ENCODE assay signal across 9 mouse cellular contexts in the genomic region with DNA sequence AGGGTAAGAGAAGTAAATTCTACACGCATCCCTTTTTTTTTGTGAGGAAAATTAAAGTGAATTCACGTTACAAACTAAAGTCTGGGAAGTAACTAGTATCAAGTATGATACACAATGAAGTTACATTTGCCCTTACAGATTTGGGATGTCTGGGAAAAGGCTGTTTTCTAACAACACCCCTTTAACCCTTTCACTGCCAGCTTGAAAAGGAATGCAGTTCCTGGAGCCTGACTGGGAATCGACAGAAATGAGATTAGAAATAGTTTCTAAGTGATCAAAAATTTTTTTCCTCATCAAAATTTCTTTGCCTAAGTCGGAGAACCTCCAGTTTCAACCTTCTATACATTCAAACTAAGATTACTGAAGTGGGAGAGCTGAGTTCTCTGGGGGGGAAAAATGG. TPM values are rescaled to one million over a fixed set of nuclear protein-coding genes. Genes with fewer than 3 reads are reported as not detected.
DNase-seq lines count a peak whose midpoint lies in the region; ATAC-seq and TF ChIP-seq lines count a peak whose summit lies in the region.
"Had no signal": no experiment of that assay in that cellular context is flagged by ENCODE, and none has a peak within 500 bp of the region (broad histone marks: within the 10 kb centered on the region; RNA-seq: fewer than 3 reads in every experiment).

No protein-coding gene starts in this region.

- peak overlapping the region; percentile 84 for H3K9ac ChIP-seq in intestine, embryonic 14.5 days (ENCODE audit: low read length)
- H3K9ac ChIP-seq in neural tube, embryonic 13.5 days: peak overlapping the region; percentile 76

- no peaks in the 10 kb centered on the region for H3K27me3 ChIP-seq in testis, adult 2 months (ENCODE audit: control insufficient read depth, insufficient read depth, low read length)
- H3K27me3 ChIP-seq in intestine, embryonic 14.5 days (replicated peaks; ENCODE audit: control insufficient read depth, insufficient read depth, low read length): no peaks in the 10 kb centered on the region
- H3K27me3 ChIP-seq in neural tube, embryonic 13.5 days: no peaks in the 10 kb centered on the region

- WGBS in intestine, embryonic 14.5 days: 19% methylated on average over 4 of the region's 4 CpGs
- WGBS in neural tube, embryonic 13.5 days: 21% methylated on average over 4 of the region's 4 CpGs

- no peak for ATAC-seq in intestine, embryonic 14.5 days (replicated peaks; ENCODE audit: low FRiP score, low TSS enrichment, low read depth)
- no peak for ATAC-seq in neural tube, embryonic 13.5 days (ENCODE audit: low read depth)

- no peak for TF ChIP-seq CTCF in testis, adult 2 months (IDR thresholded peaks at IDR 0.05; ENCODE audit: control insufficient read depth, insufficient read depth, insufficient replicate concordance, low read depth, low read length)

- no peaks in the 10 kb centered on the region for H3K9me3 ChIP-seq in intestine, embryonic 14.5 days (ENCODE audit: control insufficient read depth, low read length)
- H3K9me3 ChIP-seq in neural tube, embryonic 13.5 days: no peaks in the 10 kb centered on the region

- H3K36me3 ChIP-seq in testis, adult 2 months (ENCODE audit: control insufficient read depth, insufficient read depth, low read length): no peaks in the 10 kb centered on the region
- H3K36me3 ChIP-seq in intestine, embryonic 14.5 days (ENCODE audit: control insufficient read depth, insufficient read depth, low read length): 0 out of 2 replicates have a peak, but pooled peaks cover 3% of the 10 kb centered on the region
- H3K36me3 ChIP-seq in neural tube, embryonic 13.5 days: no peaks in the 10 kb centered on the region

- DNase-seq in testis, postnatal 14 days (ENCODE audit: low spot score): no peak
- DNase-seq in embryo, embryonic 9.5 days (ENCODE audit: extremely low spot score): peak; percentile 10
- no peak for DNase-seq in intestine, embryonic 14.5 days (ENCODE audit: low spot score)
- no peak for DNase-seq in right cerebral cortex, postnatal 14 days
- DNase-seq in cerebellum, adult 9-11 months: no peak
- no peak for DNase-seq in adrenal gland, postnatal 25 days

- H3K27ac ChIP-seq in testis, adult 2 months (ENCODE audit: control insufficient read depth, insufficient read depth, low read depth, low read length): peak overlapping the region; percentile 99
- no peak overlapping the region for H3K27ac ChIP-seq in intestine, embryonic 14.5 days (ENCODE audit: low read depth)
- peak overlapping the region; percentile 78; the same call in 1 of the 2 replicates for H3K27ac ChIP-seq in neural tube, embryonic 13.5 days (replicated peaks)

- peak overlapping the region; percentile 85 for H3K4me2 ChIP-seq in intestine, embryonic 14.5 days (ENCODE audit: low read length)
- H3K4me2 ChIP-seq in neural tube, embryonic 13.5 days: peak overlapping the region; percentile 90

- no peak for TF ChIP-seq POLR2A in testis, adult 2 months (IDR thresholded peaks at IDR 0.05; ENCODE audit: control insufficient read depth, low read depth, low read length)

- H3K4me3 ChIP-seq in testis, adult 2 months (ENCODE audit: control insufficient read depth, low read depth, low read length): peak overlapping the region; percentile 93; the same call in 1 of the 2 replicates
- peak overlapping the region; percentile 92 for H3K4me3 ChIP-seq in intestine, embryonic 14.5 days (ENCODE audit: low read depth, low read length)
- peak overlapping the region; percentile 59 for H3K4me3 ChIP-seq in neural tube, embryonic 13.5 days

- no peaks in the 10 kb centered on the region for H3K4me1 ChIP-seq in testis, adult 2 months (ENCODE audit: control insufficient read depth, insufficient read depth, low read length)
- peaks cover 9% of the 10 kb centered on the region for H3K4me1 ChIP-seq in intestine, embryonic 14.5 days (replicated peaks; ENCODE audit: control insufficient read depth, insufficient read depth, low read length)
- H3K4me1 ChIP-seq in neural tube, embryonic 13.5 days (replicated peaks): peaks cover 36% of the 10 kb centered on the region

RNA-seq across cellular contexts. Expression of gene Hadha, which starts 0.9 kb away (rescaled TPM):
- polyA plus RNA-seq in testis, adult 2 months (2012; rRNA removed): 74.2 and 78.6 TPM in 2 replicates
- polyA plus RNA-seq in intestine, embryonic 14.5 days (2014; fragmentation: Nextera tagmentation; extraction: Ambion mirVana): 125 and 133 TPM in 2 replicates
- polyA plus RNA-seq in neural tube, embryonic 13.5 days (2015; fragmentation: Nextera tagmentation; extraction: Ambion mirVana): 82.3 and 87.1 TPM in 2 replicates
- total RNA-seq in adrenal gland, postnatal 25 days (2021): 473 and 483 TPM in 2 replicates

RNA-seq across cellular contexts. Expression of gene Hadhb, which starts 1.0 kb away (rescaled TPM):
- polyA plus RNA-seq in testis, adult 2 months (2012; rRNA removed): 60.1 and 67.1 TPM in 2 replicates
- polyA plus RNA-seq in intestine, embryonic 14.5 days (2014; fragmentation: Nextera tagmentation; extraction: Ambion mirVana): 166 and 169 TPM in 2 replicates
- 81.2 and 81.5 TPM in 2 replicates for polyA plus RNA-seq in neural tube, embryonic 13.5 days (2015; fragmentation: Nextera tagmentation; extraction: Ambion mirVana)
- 681 and 777 TPM in 2 replicates for total RNA-seq in adrenal gland, postnatal 25 days (2021)

RNA-seq across cellular contexts. Expression of gene 3110082J24Rik, which starts 48.1 kb away (rescaled TPM):
- polyA plus RNA-seq in testis, adult 2 months (2012; rRNA removed): not detected in 2 replicates
- polyA plus RNA-seq in intestine, embryonic 14.5 days (2014; fragmentation: Nextera tagmentation; extraction: Ambion mirVana): not detected in 2 replicates
- 5.1 and 5.8 TPM in 2 replicates for polyA plus RNA-seq in neural tube, embryonic 13.5 days (2015; fragmentation: Nextera tagmentation; extraction: Ambion mirVana)
- total RNA-seq in adrenal gland, postnatal 25 days (2021): not detected in 2 replicates
- polyA plus RNA-seq: large intestine, adult 2 months had no signal

RNA-seq across cellular contexts. Expression of gene Garem2, which starts 49.1 kb away (rescaled TPM):
- polyA plus RNA-seq in testis, adult 2 months (2012; rRNA removed): 0.71 and 0.78 TPM in 2 replicates
- 0.60 and 0.79 TPM in 2 replicates for polyA plus RNA-seq in intestine, embryonic 14.5 days (2014; fragmentation: Nextera tagmentation; extraction: Ambion mirVana)
- 15.6 and 17.2 TPM in 2 replicates for polyA plus RNA-seq in neural tube, embryonic 13.5 days (2015; fragmentation: Nextera tagmentation; extraction: Ambion mirVana)
- 0.09 TPM in 1 of 2 replicates, not detected in the other for total RNA-seq in adrenal gland, postnatal 25 days (2021)

RNA-seq across cellular contexts. Expression of gene Adgrf3, which starts 51.5 kb away (rescaled TPM):
- 18.3 and 18.5 TPM in 2 replicates for polyA plus RNA-seq in testis, adult 2 months (2012; rRNA removed)
- 0.05 and 0.15 TPM in 2 replicates for polyA plus RNA-seq in intestine, embryonic 14.5 days (2014; fragmentation: Nextera tagmentation; extraction: Ambion mirVana)
- not detected in 2 replicates for polyA plus RNA-seq in neural tube, embryonic 13.5 days (2015; fragmentation: Nextera tagmentation; extraction: Ambion mirVana)
- not detected in 2 replicates for total RNA-seq in adrenal gland, postnatal 25 days (2021)
- polyA plus RNA-seq: large intestine, adult 2 months had no signal
